Mouse (Mus musculus): ENCODE data around the gene Vstm5. TPM values are rescaled to one million over a fixed set of nuclear protein-coding genes. Genes with fewer than 3 reads are reported as not detected.

The Vstm5 gene
- polyA plus RNA-seq, 1 experiment from 2014 or later, result 0.03 TPM

GRCm38 (mm10) chr9:15306398-15307119, 67.7 kb downstream of the Vstm5 start, which contains the start of gene 4931406C07Rik:
4931406C07Rik (minus strand) TSS chr9:15306448.
- no peak for DNase-seq (ENCODE audit: low read depth, low spot score)
- no peak for TF ChIP-seq CTCF (IDR thresholded peaks at IDR 0.05)
- peak; percentile 56 for ATAC-seq
- ChIA-PET POLR2A (interaction anchor here (1.5 to 2.0 kb wide), 2 partner anchors 12 to 27 kb away, joined by 3 to 5 read pairs; partner anchors contain the start of gene Med17), CTCF (interaction anchor here (0.8 to 1.5 kb wide), 3 partner anchors 12 to 24 kb away, joined by 3 read pairs; no protein-coding TSS in a partner anchor)
- no peaks in the 10 kb centered on the region for H3K27me3 ChIP-seq
- in situ Hi-C loops (cut with MboI; ENCODE audit: low pct_unique_long_range_greater_than_20kb), result loop anchor here (25.0 kb wide), 1 partner anchor 1494 kb away; no protein-coding TSS in a partner anchor

GRCm38 (mm10) chr9:15307257-15307656, 68.4 kb downstream of the Vstm5 start:
- CTCF ChIA-PET, result interaction anchor here (0.6 to 1.5 kb wide), 3 partner anchors 12 to 17 kb away, joined by 3 to 4 read pairs (median 3); no protein-coding TSS in a partner anchor
- in situ Hi-C loops (cut with MboI; ENCODE audit: low pct_unique_long_range_greater_than_20kb), result loop anchor here (25.0 kb wide), 1 partner anchor 1495 kb away; no protein-coding TSS in a partner anchor
- DNase-seq (ENCODE audit: low read depth, low spot score) (no peak), ATAC-seq (no peak)
- POLR2A ChIA-PET, result interaction anchor here (1.5 to 2.0 kb wide), 2 partner anchors 12 to 27 kb away, joined by 3 to 5 read pairs; partner anchors contain the start of gene Med17
- no peak for TF ChIP-seq CTCF (IDR thresholded peaks at IDR 0.05)
- H3K27me3 ChIP-seq, result no peaks in the 10 kb centered on the region

GRCm38 (mm10) chr9:15308254-15308653, 69.4 kb downstream of the Vstm5 start:
- POLR2A ChIA-PET, result no interaction called here
- TF ChIP-seq CTCF (IDR thresholded peaks at IDR 0.05), result no peak
- in situ Hi-C loops (cut with MboI; ENCODE audit: low pct_unique_long_range_greater_than_20kb), result loop anchor here (25.0 kb wide), 1 partner anchor 1496 kb away; no protein-coding TSS in a partner anchor
- DNase-seq (ENCODE audit: low read depth, low spot score) (no peak), ATAC-seq (no peak)
- H3K27me3 ChIP-seq, result no peaks in the 10 kb centered on the region
- CTCF ChIA-PET, result interaction anchor here (0.9 to 1.5 kb wide), 4 partner anchors 11 to 37 kb away, joined by 3 to 4 read pairs (median 3); no protein-coding TSS in a partner anchor

Other genes starting within 250 kb of the Vstm5 start
- 12.0 TPM for gene Panx1, start 193.6 kb upstream of the Vstm5 start, polyA plus RNA-seq (2021)
- gene Hephl1, start 126.9 kb upstream of the Vstm5 start, polyA plus RNA-seq (2021), result not detected
- 46.1 TPM for gene Med17, start 40.9 kb downstream of the Vstm5 start, polyA plus RNA-seq (2021)
- 63.1 TPM for gene Taf1d, start 67.2 kb downstream of the Vstm5 start, polyA plus RNA-seq (2021)
- 75.9 TPM for gene 4931406C07Rik, start 67.4 kb downstream of the Vstm5 start, polyA plus RNA-seq (2021)
- 17.3 TPM for gene Cep295, start 118.7 kb downstream of the Vstm5 start, polyA plus RNA-seq (2021)